Mouse (Mus musculus): ENCODE measurements around the gene Mta1. TPM values are rescaled to one million over a fixed set of nuclear protein-coding genes. Genes with fewer than 3 reads are reported as not detected.

Mta1 gene
- polyA plus RNA-seq, 1 experiment: 20.9 TPM

DNA sequence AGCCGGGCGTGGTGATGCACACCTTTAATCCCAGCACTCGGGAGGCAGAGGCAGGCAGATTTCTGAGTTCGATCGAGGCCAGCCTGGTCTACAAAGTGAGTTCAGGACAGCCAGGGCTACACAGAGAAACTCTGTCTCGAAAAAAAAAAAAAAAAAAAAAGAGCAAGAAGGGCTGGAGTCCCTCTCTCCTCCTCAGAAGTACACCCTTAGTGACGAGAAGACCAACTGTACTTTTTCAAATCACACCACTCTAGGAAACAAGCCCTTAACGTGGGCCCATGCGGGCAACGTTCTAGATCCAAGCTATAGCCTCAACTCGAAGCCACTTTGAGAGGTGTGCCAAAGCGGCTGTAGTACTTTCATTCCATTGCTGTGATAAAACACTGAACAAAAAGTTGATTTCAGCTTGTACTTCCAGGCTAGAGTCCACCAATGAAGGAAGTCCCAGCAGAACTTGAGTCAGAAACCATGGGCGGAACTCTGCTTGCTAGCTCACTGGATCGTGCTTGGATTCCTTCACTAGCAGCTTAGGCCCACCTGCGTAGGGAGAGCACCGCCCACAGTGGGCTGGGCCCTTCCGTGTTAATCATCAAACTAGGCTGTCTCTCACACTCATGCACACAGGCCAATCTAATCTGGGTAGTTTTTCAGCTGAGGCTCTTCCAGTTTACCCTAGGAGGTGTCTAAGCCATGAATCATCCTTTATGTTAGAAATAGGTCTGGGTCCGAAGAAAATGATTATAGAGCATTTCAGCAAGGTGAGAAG lies 79.1 kb downstream of the Mta1 start:
- H3K4me3 ChIP-seq (replicated peaks; ENCODE audit: control insufficient read depth, low read depth, low read length): no peak overlapping the region
- H3K27ac ChIP-seq (ENCODE audit: control insufficient read depth, insufficient read depth, low read depth, low read length, poor library complexity): no peak overlapping the region
- no peak for TF ChIP-seq CTCF (IDR thresholded peaks at IDR 0.05; ENCODE audit: control insufficient read depth, insufficient read depth, low read length)
- no peak for TF ChIP-seq POLR2A (IDR thresholded peaks at IDR 0.05; ENCODE audit: borderline replicate concordance, control insufficient read depth, low read depth, low read length)
- WGBS: 78% methylated on average over 18 of the region's 18 CpGs
- no peaks in the 10 kb centered on the region for H3K4me1 ChIP-seq (ENCODE audit: control insufficient read depth, insufficient read depth, low read length)

DNA sequence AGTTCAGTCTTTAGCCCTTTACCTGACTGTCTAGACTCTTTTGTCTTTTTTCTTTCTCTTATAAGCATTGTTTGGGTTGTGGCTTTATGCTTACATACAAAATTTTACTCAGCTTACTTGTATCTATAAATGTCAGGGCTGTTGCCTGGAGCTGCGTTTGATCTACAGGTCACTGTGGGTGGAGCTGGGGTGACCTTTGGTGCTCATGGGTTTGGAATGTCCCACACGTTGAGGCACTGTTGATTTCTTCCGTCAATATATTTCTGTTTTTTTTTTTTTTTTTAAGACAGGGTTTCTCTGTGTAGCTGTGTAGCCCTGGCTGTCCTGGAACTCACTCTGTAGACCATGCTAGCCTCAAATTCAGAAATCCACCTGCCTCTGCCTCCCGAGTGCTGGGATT lies 82.9 kb downstream of the Mta1 start:
- no peak overlapping the region for H3K27ac ChIP-seq (ENCODE audit: control insufficient read depth, insufficient read depth, low read depth, low read length, poor library complexity)
- H3K4me1 ChIP-seq (ENCODE audit: control insufficient read depth, insufficient read depth, low read length): no peaks in the 10 kb centered on the region
- H3K4me3 ChIP-seq (replicated peaks; ENCODE audit: control insufficient read depth, low read depth, low read length): no peak overlapping the region
- WGBS: 75% methylated on average over 4 of the region's 4 CpGs
- TF ChIP-seq CTCF (IDR thresholded peaks at IDR 0.05; ENCODE audit: control insufficient read depth, insufficient read depth, low read length) (no peak), POLR2A (IDR thresholded peaks at IDR 0.05; ENCODE audit: borderline replicate concordance, control insufficient read depth, low read depth, low read length) (no peak)

- Histone ChIP-seq H3K27ac (ENCODE audit: control insufficient read depth, insufficient read depth, low read depth, low read length, poor library complexity) (no peak overlapping the region), H3K4me1 (ENCODE audit: control insufficient read depth, insufficient read depth, low read length) (no peaks in the 10 kb centered on the region), H3K4me3 (replicated peaks; ENCODE audit: control insufficient read depth, low read depth, low read length) (no peak overlapping the region)
- TF ChIP-seq CTCF (IDR thresholded peaks at IDR 0.05; ENCODE audit: control insufficient read depth, insufficient read depth, low read length) (no peak), POLR2A (IDR thresholded peaks at IDR 0.05; ENCODE audit: borderline replicate concordance, control insufficient read depth, low read depth, low read length) (no peak)
- 73% methylated on average over 5 of the region's 5 CpGs for WGBS
Measured at GRCm38 (mm10) chr12:113184945-113185344, 86.9 kb downstream of the Mta1 start.

- Histone ChIP-seq H3K4me3 (replicated peaks; ENCODE audit: control insufficient read depth, low read depth, low read length) (no peak within 1 kb of the TSS), H3K4me1 (ENCODE audit: control insufficient read depth, insufficient read depth, low read length) (no peaks in the 10 kb centered on the region), H3K27ac (ENCODE audit: control insufficient read depth, insufficient read depth, low read depth, low read length, poor library complexity) (no peak within 1 kb of the TSS)
- WGBS: 9% methylated on average over 62 of the region's 63 CpGs
- TF ChIP-seq CTCF (IDR thresholded peaks at IDR 0.05; ENCODE audit: control insufficient read depth, insufficient read depth, low read length) (no peak), POLR2A (IDR thresholded peaks at IDR 0.05; ENCODE audit: borderline replicate concordance, control insufficient read depth, low read depth, low read length) (no peak)
Measured at GRCm38 (mm10) chr12:113185442-113186291, 87.6 kb downstream of the Mta1 start, which contains the start of gene Tmem121. Gene Tmem121 (plus strand): TSS chr12:113185930.

DNA sequence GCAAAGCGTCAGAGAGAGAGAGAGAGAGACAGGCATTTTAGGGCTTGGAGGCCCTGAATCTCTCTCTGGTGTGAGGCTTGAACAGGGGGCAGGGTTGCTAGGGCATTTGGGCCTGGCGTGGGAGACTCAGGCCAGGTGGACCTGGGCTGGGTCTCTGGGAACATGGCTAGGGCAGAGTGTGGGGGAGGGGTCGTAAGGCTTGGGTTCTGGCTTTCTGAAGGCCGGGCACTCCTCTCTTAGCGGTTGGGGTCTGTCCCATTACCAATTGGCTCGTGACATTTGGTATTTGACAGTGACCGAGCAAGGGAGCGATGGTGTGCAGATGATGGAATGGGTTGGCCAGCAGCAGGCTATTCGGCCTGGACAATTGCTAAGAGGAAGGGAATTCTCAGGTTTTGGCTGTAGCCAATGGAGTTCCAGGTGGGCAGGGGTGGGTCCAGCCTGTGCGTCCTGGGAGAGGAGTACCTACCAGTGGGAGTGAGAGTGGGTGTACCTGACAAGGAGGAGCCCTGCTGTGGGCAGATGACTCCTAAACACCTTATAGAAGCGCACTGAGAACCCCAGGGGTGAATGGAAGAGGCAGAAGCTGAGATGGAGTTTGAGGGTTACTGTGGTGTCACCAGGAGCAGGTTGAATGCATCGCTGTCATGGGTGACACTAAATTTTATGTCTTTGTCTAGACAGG lies 88.4 kb downstream of the Mta1 start:
- Histone ChIP-seq H3K4me1 (ENCODE audit: control insufficient read depth, insufficient read depth, low read length) (no peaks in the 10 kb centered on the region), H3K4me3 (replicated peaks; ENCODE audit: control insufficient read depth, low read depth, low read length) (no peak overlapping the region), H3K27ac (ENCODE audit: control insufficient read depth, insufficient read depth, low read depth, low read length, poor library complexity) (no peak overlapping the region)
- no peak for TF ChIP-seq POLR2A (IDR thresholded peaks at IDR 0.05; ENCODE audit: borderline replicate concordance, control insufficient read depth, low read depth, low read length)
- TF ChIP-seq CTCF (IDR thresholded peaks at IDR 0.05; ENCODE audit: control insufficient read depth, insufficient read depth, low read length): no peak
- 67% methylated on average over 12 of the region's 12 CpGs for WGBS

Other genes with a start within 250 kb of the Mta1 start
- gene Gpr132, start 230.1 kb upstream of the Mta1 start, polyA plus RNA-seq (2011; ENCODE audit: insufficient read depth, insufficient read length, low replicate concordance, missing spikeins): 6.1 and 15.8 TPM in 2 replicates
- gene Jag2, start 168.5 kb upstream of the Mta1 start, polyA plus RNA-seq (2011; ENCODE audit: insufficient read depth, insufficient read length, low replicate concordance, missing spikeins): 0.77 and 6.4 TPM in 2 replicates
- 7.3 and 31.0 TPM in 2 replicates for gene Nudt14, start 156.2 kb upstream of the Mta1 start, polyA plus RNA-seq (2011; ENCODE audit: insufficient read depth, insufficient read length, low replicate concordance, missing spikeins)
- gene Btbd6, start 121.8 kb upstream of the Mta1 start, polyA plus RNA-seq (2011; ENCODE audit: insufficient read depth, insufficient read length, low replicate concordance, missing spikeins): 3.3 and 6.3 TPM in 2 replicates
- 54.8 and 94.0 TPM in 2 replicates for gene Brf1, start 97.6 kb upstream of the Mta1 start, polyA plus RNA-seq (2011; ENCODE audit: insufficient read depth, insufficient read length, low replicate concordance, missing spikeins)
- 25.9 and 33.7 TPM in 2 replicates for gene Pacs2, start 83.8 kb upstream of the Mta1 start, polyA plus RNA-seq (2011; ENCODE audit: insufficient read depth, insufficient read length, low replicate concordance, missing spikeins)
- 1.3 and 3.0 TPM in 2 replicates for gene Tex22, start 23.8 kb upstream of the Mta1 start, polyA plus RNA-seq (2011; ENCODE audit: insufficient read depth, insufficient read length, low replicate concordance, missing spikeins)
- 23.6 and 24.6 TPM in 2 replicates for gene Crip2, start 42.0 kb downstream of the Mta1 start, polyA plus RNA-seq (2011; ENCODE audit: insufficient read depth, insufficient read length, low replicate concordance, missing spikeins)
- 166 and 201 TPM in 2 replicates for gene Crip1, start 48.0 kb downstream of the Mta1 start, polyA plus RNA-seq (2011; ENCODE audit: insufficient read depth, insufficient read length, low replicate concordance, missing spikeins)
- 7.0 and 16.0 TPM in 2 replicates for gene Tedc1, start 58.1 kb downstream of the Mta1 start, polyA plus RNA-seq (2011; ENCODE audit: insufficient read depth, insufficient read length, low replicate concordance, missing spikeins)
- not detected in 2 replicates for gene Tmem121, start 87.7 kb downstream of the Mta1 start, polyA plus RNA-seq (2011; ENCODE audit: insufficient read depth, insufficient read length, low replicate concordance, missing spikeins)

Measured in bone marrow, adult 2 months (tissue).